Mouse (Mus musculus): ENCODE results near the gene Ethe1. TPM values are rescaled to one million over a fixed set of nuclear protein-coding genes. Genes with fewer than 3 reads are reported as not detected.

The Ethe1 gene
- total and polyA plus RNA-seq, 2 experiments, result 71.1 to 227 TPM

DNA sequence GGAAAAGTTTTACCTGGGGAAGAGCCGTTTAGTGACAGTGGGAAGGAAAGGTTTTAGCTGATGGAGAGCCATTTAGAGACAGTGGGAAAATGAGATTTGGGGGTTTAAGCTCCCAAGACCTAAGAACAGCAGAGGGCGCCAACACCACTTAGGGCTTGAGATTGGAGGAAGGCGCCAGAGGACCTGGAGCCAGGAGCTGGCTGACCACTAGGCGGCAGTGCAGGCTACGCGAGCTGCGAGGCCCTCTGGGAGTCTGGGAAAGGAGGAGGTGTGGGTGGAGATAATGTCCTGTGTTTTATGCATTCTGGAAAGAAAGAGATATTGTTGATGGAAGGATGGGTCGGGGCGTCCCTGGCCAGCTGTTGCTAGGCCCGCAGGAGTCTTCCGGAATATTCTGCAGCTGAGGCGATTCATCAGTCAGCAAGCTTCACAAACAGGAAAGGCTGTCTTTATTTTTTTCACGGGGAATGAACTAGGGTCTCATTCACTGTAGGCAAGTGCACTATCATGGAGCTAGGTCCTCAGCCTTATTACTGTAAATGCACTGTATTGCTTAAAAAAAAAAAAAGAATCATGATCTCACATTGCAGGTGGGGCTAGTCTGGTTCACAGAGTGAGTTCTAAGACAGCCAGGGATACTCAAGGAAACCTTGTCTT, 13.7 kb downstream of the Ethe1 start:
- peak; percentile 100 for TF ChIP-seq CTCF (IDR thresholded peaks at IDR 0.05; ENCODE audit: low read depth, low read length)
- no peak for TF ChIP-seq POLR2A (IDR thresholded peaks at IDR 0.05; ENCODE audit: extremely low read depth, insufficient read depth, low read length)
- H3K27ac ChIP-seq (replicated peaks; ENCODE audit: insufficient read depth, low read depth, low read length), result no peak overlapping the region
- no peak overlapping the region for H3K4me3 ChIP-seq (ENCODE audit: insufficient read depth, low read depth, low read length)
- H3K27me3 ChIP-seq (ENCODE audit: control insufficient read depth, insufficient read depth, low read length), result no peaks in the 10 kb centered on the region
- H3K9ac ChIP-seq (ENCODE audit: low read depth, low read length), result no peak overlapping the region
- 14% methylated on average over 13 of the region's 13 CpGs for WGBS
- no peaks in the 10 kb centered on the region for H3K36me3 ChIP-seq (ENCODE audit: control insufficient read depth, insufficient read depth, low read length)
- H3K79me2 ChIP-seq (ENCODE audit: control insufficient read depth, insufficient read depth, low read length), result no peaks in the 10 kb centered on the region
- H3K4me1 ChIP-seq (ENCODE audit: control insufficient read depth, insufficient read depth, low read length), result peaks cover 26% of the 10 kb centered on the region
- DNase-seq (ENCODE audit: extremely low read depth, low read depth, low spot score), result peak; percentile 80

DNA sequence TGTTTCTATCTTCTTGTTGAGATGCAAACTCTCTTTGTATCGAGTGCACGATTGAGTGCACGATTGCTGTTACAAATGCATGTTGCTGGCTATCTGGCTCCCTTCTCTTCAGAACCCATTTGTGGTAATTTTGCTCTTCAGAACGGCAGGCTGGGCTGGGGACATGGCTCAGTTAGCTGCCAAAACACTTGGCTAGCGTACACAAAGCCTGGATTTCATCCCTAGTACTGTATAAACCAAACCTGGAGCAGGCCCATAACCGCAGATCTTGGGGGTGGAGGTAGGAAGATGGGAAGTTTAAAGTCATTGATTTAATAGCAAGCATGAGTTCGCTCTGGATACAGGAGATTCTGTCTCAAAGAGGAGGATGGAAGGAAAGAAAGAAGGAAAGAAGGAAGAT, 18.2 kb downstream of the Ethe1 start:
- no peak for TF ChIP-seq CTCF (IDR thresholded peaks at IDR 0.05; ENCODE audit: low read depth, low read length)
- TF ChIP-seq POLR2A (IDR thresholded peaks at IDR 0.05; ENCODE audit: extremely low read depth, insufficient read depth, low read length), result no peak
- Histone ChIP-seq H3K79me2 (ENCODE audit: control insufficient read depth, insufficient read depth, low read length) (no peaks in the 10 kb centered on the region), H3K27me3 (ENCODE audit: control insufficient read depth, insufficient read depth, low read length) (no peaks in the 10 kb centered on the region), H3K4me3 (ENCODE audit: insufficient read depth, low read depth, low read length) (no peak overlapping the region), H3K36me3 (ENCODE audit: control insufficient read depth, insufficient read depth, low read length) (no peaks in the 10 kb centered on the region), H3K9ac (ENCODE audit: low read depth, low read length) (0 out of 2 replicates have a peak overlapping the region, but pooled peaks have one; percentile 14), H3K27ac (replicated peaks; ENCODE audit: insufficient read depth, low read depth, low read length) (peak overlapping the region; percentile 74), H3K4me1 (ENCODE audit: control insufficient read depth, insufficient read depth, low read length) (peaks cover 18% of the 10 kb centered on the region)
- DNase-seq (ENCODE audit: extremely low read depth, low read depth, low spot score), result peak; percentile 86
- WGBS, result 31% methylated on average over 7 of the region's 7 CpGs

DNA sequence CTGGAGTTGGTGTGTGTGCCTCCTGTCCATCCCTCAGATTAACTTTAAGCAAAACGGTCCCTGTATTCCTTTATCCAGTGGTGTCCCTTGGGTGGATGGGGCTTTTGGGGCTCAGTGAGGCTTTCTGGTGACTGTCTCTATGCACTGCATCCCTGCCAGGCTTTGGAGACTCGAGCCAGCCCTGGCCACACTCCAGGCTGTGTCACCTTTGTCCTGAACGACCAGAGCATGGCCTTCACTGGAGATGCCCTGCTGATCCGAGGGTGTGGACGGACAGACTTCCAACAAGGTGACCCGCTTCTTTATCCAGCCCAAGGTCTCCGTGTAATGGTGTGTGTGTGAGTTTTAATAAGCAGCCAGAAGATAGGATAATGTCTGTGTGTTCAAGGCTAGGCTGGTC, 18.7 kb downstream of the Ethe1 start:
- no peak for TF ChIP-seq POLR2A (IDR thresholded peaks at IDR 0.05; ENCODE audit: extremely low read depth, insufficient read depth, low read length)
- no peak for TF ChIP-seq CTCF (IDR thresholded peaks at IDR 0.05; ENCODE audit: low read depth, low read length)
- Histone ChIP-seq H3K79me2 (ENCODE audit: control insufficient read depth, insufficient read depth, low read length) (no peaks in the 10 kb centered on the region), H3K4me3 (ENCODE audit: insufficient read depth, low read depth, low read length) (no peak overlapping the region), H3K27me3 (ENCODE audit: control insufficient read depth, insufficient read depth, low read length) (no peaks in the 10 kb centered on the region), H3K4me1 (ENCODE audit: control insufficient read depth, insufficient read depth, low read length) (peaks cover 18% of the 10 kb centered on the region), H3K9ac (ENCODE audit: low read depth, low read length) (no peak overlapping the region), H3K27ac (replicated peaks; ENCODE audit: insufficient read depth, low read depth, low read length) (peak overlapping the region; percentile 74), H3K36me3 (ENCODE audit: control insufficient read depth, insufficient read depth, low read length) (no peaks in the 10 kb centered on the region)
- peak; percentile 94 for DNase-seq (ENCODE audit: extremely low read depth, low read depth, low spot score)
- WGBS, result 19% methylated on average over 7 of the region's 7 CpGs

DNA sequence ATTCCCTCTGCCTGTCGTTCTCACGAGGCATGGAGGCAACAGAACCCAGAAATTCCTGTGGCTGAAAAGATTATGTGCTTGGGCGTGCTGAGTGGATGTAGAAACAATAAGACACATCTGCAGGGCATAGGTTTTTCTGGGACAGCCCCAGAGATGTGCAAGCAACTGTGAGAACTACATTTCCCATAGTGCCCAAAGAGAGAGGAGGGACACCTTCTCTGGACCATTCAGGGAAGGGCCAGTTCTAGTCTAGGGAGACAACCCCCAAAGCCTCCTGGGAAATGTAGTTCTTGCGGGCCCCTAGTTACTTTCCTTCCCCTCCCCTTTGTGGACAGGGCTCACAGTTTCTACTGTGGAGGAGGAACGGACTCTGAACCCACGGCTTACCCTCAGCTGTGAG, 20.7 kb downstream of the Ethe1 start:
- Histone ChIP-seq H3K4me3 (ENCODE audit: insufficient read depth, low read depth, low read length) (0 out of 2 replicates have a peak overlapping the region, but pooled peaks have one; percentile 2), H3K9ac (ENCODE audit: low read depth, low read length) (peak overlapping the region; percentile 41), H3K36me3 (ENCODE audit: control insufficient read depth, insufficient read depth, low read length) (peaks cover 1% of the 10 kb centered on the region; the same call in 1 of the 2 replicates), H3K4me1 (ENCODE audit: control insufficient read depth, insufficient read depth, low read length) (peaks cover 18% of the 10 kb centered on the region), H3K27me3 (ENCODE audit: control insufficient read depth, insufficient read depth, low read length) (no peaks in the 10 kb centered on the region), H3K27ac (replicated peaks; ENCODE audit: insufficient read depth, low read depth, low read length) (peak overlapping the region; percentile 90), H3K79me2 (ENCODE audit: control insufficient read depth, insufficient read depth, low read length) (peaks cover 10% of the 10 kb centered on the region; the same call in 1 of the 2 replicates)
- DNase-seq (ENCODE audit: extremely low read depth, low read depth, low spot score), result peak; percentile 94
- no peak for TF ChIP-seq POLR2A (IDR thresholded peaks at IDR 0.05; ENCODE audit: extremely low read depth, insufficient read depth, low read length)
- 28% methylated on average over 6 of the region's 6 CpGs for WGBS

DNA sequence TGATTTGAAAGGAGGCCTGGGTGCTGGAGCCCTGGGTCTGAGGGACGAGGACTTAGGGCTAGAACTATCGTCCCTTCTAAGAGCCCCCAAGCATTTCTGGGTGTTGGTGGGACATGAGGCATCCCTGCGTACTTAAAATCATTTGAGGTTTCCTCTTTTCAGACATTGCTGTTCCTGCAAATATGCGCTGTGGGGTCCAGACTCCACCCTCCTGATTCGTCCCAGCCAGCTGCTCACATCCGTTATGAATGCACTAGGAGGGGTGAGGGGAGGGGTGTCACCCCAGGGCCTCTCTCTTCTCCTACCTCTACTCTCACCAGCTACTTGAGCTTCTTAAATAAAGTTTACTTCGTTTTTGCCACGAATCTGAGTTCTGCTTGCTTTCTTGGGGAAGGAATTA, 21.2 kb downstream of the Ethe1 start:
- peaks cover 18% of the 10 kb centered on the region for H3K4me1 ChIP-seq (ENCODE audit: control insufficient read depth, insufficient read depth, low read length)
- H3K36me3 ChIP-seq (ENCODE audit: control insufficient read depth, insufficient read depth, low read length), result peaks cover 3% of the 10 kb centered on the region; the same call in 1 of the 2 replicates
- WGBS, result 44% methylated on average over 8 of the region's 8 CpGs
- peaks cover 10% of the 10 kb centered on the region; the same call in 1 of the 2 replicates for H3K79me2 ChIP-seq (ENCODE audit: control insufficient read depth, insufficient read depth, low read length)
- DNase-seq (ENCODE audit: extremely low read depth, low read depth, low spot score), result no peak
- H3K4me3 ChIP-seq (ENCODE audit: insufficient read depth, low read depth, low read length), result 0 out of 2 replicates have a peak overlapping the region, but pooled peaks have one; percentile 2
- H3K27ac ChIP-seq (replicated peaks; ENCODE audit: insufficient read depth, low read depth, low read length), result peak overlapping the region; percentile 90
- TF ChIP-seq POLR2A (IDR thresholded peaks at IDR 0.05; ENCODE audit: extremely low read depth, insufficient read depth, low read length) (no peak), CTCF (IDR thresholded peaks at IDR 0.05; ENCODE audit: low read depth, low read length) (no peak)
- H3K9ac ChIP-seq (ENCODE audit: low read depth, low read length), result peak overlapping the region; percentile 41
- H3K27me3 ChIP-seq (ENCODE audit: control insufficient read depth, insufficient read depth, low read length), result no peaks in the 10 kb centered on the region

All from liver, adult 2 months (tissue).